Mouse (Mus musculus) gastrocnemius, adult 8-10 months (tissue): ENCODE measurements around the gene Shf. TPM values are rescaled to one million over a fixed set of nuclear protein-coding genes. Genes with fewer than 3 reads are reported as not detected.
"Not testable (repeated sequence)": the region's sequence is repeated elsewhere in the genome, so short reads cannot be mapped to it uniquely, and the experiment has no call there.

ENCODE experiments used
- DNase-seq, 2 experiments: peaks; one replicate each; pipeline ENCODE4 v3.0.0; 2022; ENCODE audit warnings: low spot score in 2 of 2
- total RNA-seq, 4 experiments: library from RNA; stranded (reverse); gene quantifications; 2 replicates each; pipeline ENCODE4 v1.2.4; 2022

Shf gene
- 1 to 10 TPM; 1.3 to 1.9 (median 1.4) TPM for total RNA-seq

- DNase-seq: peak; percentile 76 to 80
Measured at GRCm38 (mm10) chr2:122368995-122369739, at the start of gene Shf. TSS of gene Shf (minus strand) at chr2:122369162.

- no peak for DNase-seq
Measured at GRCm38 (mm10) chr2:122408928-122409327, 40.0 kb upstream of the Shf start.

GRCm38 (mm10) chr2:122407607-122408006 is 38.6 kb upstream of the Shf start:
- DNase-seq: no peak

- DNase-seq: no peak
Measured at GRCm38 (mm10) chr2:122396150-122396549, 27.2 kb upstream of the Shf start.

- not testable (repeated sequence) for DNase-seq
Measured at GRCm38 (mm10) chr2:122387135-122387534, 18.2 kb upstream of the Shf start.

- DNase-seq: no peak
Measured at GRCm38 (mm10) chr2:122385095-122385494, 16.1 kb upstream of the Shf start.

GRCm38 (mm10) chr2:122382121-122382520 is 13.2 kb upstream of the Shf start:
- no peak for DNase-seq

- DNase-seq: no peak
Measured at GRCm38 (mm10) chr2:122381329-122382103, 12.6 kb upstream of the Shf start.

GRCm38 (mm10) chr2:122380768-122381311 is 11.9 kb upstream of the Shf start:
- DNase-seq: peak in 1 of 2 experiments; percentile 17

- DNase-seq: no peak
Measured at GRCm38 (mm10) chr2:122379292-122379650, 10.3 kb upstream of the Shf start.

GRCm38 (mm10) chr2:122378421-122379291 is 9.7 kb upstream of the Shf start:
- no peak for DNase-seq

- DNase-seq: peak; percentile 58 to 61
Measured at GRCm38 (mm10) chr2:122377751-122378246, 8.8 kb upstream of the Shf start.

- DNase-seq: peak; percentile 95 to 96
Measured at GRCm38 (mm10) chr2:122377215-122377674, 8.3 kb upstream of the Shf start.

GRCm38 (mm10) chr2:122376041-122376561 is 7.1 kb upstream of the Shf start:
- DNase-seq: peak; percentile 20 to 32

GRCm38 (mm10) chr2:122375391-122375991 is 6.5 kb upstream of the Shf start:
- peak; percentile 92 for DNase-seq

GRCm38 (mm10) chr2:122374666-122375331 is 5.8 kb upstream of the Shf start:
- DNase-seq: no peak

GRCm38 (mm10) chr2:122374012-122374411 is 5.0 kb upstream of the Shf start:
- no peak for DNase-seq

- DNase-seq: no peak
Measured at GRCm38 (mm10) chr2:122372541-122372940, 3.6 kb upstream of the Shf start.

GRCm38 (mm10) chr2:122372067-122372466 is 3.1 kb upstream of the Shf start:
- no peak for DNase-seq
